Mouse (Mus musculus) urinary bladder, postnatal 0 days (tissue): ENCODE results near the gene 1810010H24Rik. TPM values are rescaled to one million over a fixed set of nuclear protein-coding genes. Genes with fewer than 3 reads are reported as not detected.

ENCODE experiments used
- polyA plus RNA-seq: library from polyadenylated mRNA; unstranded; fragments of >200 nt; fragmentation: Nextera tagmentation; extraction: Ambion mirVana; gene quantifications from 2 replicates; pipeline ENCODE4 v1.2.1, GENCODE M21; 2015

The 1810010H24Rik gene
- polyA plus RNA-seq = 2.2 and 4.0 TPM in 2 replicates

DNA sequence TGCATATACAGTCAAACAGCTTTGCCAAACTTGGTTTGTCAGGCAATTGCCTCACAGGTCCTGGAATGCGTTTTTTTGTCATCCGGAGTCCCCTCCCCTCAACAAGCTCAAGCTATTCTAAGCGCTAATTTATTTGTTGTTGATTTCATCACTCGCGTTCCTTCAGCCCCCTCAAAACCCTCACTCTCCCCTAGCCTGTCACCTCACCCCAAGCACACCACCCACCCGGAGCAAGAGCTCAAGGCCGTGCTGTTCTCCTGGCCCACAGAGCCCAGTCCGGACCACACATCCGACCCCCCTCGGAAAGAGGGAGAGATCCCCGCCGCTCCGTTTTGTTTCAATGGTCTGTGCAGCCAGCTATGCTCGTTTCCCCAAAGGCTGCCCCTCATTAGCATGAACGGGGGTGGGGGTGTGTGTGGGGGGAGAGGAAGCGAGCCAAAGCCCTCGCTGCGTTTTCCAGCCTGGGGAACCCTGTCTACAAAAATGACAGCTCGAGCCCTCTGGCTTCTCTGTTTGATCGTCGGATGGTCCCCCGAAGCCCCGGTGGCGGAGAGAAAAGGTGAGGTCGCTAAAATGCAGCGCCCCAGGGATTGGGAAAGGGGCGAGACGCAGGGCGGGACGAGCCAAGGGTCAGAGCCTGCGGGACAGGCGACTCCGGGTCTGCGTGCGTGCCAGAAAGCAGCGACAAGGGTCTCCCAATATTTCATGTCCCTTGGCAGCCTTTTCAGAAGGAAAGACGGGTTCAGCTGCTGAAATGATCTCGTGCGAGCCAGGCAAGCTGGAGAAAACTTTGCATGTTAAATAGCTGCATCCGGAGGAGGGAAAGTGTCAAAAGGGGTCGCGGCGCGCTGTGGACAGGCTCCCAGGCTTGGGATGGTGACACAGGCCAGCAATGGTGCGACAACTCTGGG is at the start of gene 1810010H24Rik:
1810010H24Rik (plus strand) TSS at position 271 of the 911 bp plus-strand sequence.

DNA sequence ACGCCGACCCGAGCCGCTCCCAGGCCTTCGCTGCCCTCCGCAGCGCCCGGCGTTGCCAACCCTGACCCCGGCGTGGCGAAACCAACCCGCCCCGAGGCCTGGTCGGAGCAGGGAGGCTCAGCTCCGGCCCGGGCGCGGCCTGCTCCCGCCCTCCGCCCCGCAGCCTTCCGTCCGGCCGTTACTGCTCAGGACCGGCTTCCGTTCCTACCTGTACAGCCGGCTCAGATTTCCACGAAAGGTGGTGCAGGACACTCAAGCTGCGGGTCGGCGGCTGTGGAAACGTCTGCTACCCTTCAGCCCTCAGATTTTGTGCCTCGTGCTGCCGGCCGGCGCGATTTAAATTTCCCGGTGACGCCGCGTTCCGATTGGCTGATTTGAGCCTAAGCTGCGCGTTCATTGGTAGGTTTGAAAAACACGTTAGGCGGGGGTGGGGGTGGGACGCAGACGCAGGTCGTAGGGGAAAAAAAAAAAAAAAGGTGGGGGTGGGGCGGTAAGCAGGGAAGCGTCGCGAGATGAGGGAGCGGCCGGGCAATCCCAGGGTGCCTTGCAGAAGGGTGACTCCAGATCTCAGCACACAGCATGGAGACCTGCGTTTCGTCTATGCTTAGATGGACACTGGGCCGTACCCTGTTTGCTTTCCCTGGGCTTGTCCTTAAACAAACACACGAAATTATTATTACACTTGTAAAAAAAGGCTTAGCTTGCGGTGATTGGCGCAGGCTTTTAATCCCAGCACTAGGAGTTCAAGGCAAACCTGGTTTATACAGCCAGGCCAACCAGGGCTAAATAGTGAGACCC is 26.1 kb upstream of the 1810010H24Rik start, which contains the start of gene Kpna2:
Kpna2 (minus strand) TSS at position 391 of the 798 bp plus-strand sequence.

Other genes starting within 250 kb of the 1810010H24Rik start
- 6.6 and 7.2 TPM in 2 replicates for gene Polg2, start 246.1 kb upstream of the 1810010H24Rik start, polyA plus RNA-seq
- gene Ddx5, start 236.5 kb upstream of the 1810010H24Rik start, polyA plus RNA-seq = 177 and 192 TPM in 2 replicates
- gene Cep95, start 236.4 kb upstream of the 1810010H24Rik start, polyA plus RNA-seq = 5.4 TPM in 2 replicates
- gene Smurf2, start 105.0 kb upstream of the 1810010H24Rik start, polyA plus RNA-seq = 8.7 and 9.2 TPM in 2 replicates
- 87.3 and 120 TPM in 2 replicates for gene Kpna2, start 26.1 kb upstream of the 1810010H24Rik start, polyA plus RNA-seq
- gene Bptf, start 106.4 kb downstream of the 1810010H24Rik start, polyA plus RNA-seq = 15.3 and 15.4 TPM in 2 replicates
- gene Nol11, start 163.7 kb downstream of the 1810010H24Rik start, polyA plus RNA-seq = 21.1 and 21.6 TPM in 2 replicates